Mouse (Mus musculus): ENCODE measurements at regions not wholly inside any gene's neighbourhood (a gene's known extent, or its start where the extent isn't known, plus 50 kb on each side); places are given as distances from the start of the nearest gene placed in this dataset.
A peak's percentile ranks its signal among the peaks of the same experiment; 100 is the strongest.

DNA sequence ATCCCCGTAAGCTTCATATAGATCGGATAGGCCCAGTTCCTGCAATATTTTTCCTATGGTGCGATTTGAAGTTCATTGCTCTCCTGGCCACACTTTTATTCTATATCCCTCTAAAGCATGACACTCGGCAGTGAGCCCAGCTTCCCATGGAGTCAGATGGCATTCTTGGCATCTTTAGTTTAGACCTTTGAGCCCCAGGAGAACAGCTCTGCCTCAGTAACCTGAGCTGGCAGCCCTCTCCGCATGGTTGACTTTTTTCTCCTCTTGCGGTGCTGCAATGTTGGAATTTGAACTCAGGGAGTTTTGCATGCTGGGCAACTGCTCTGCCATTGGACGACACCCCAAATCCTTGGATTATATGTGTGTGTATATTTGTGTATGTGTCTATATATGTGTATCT, 149.7 kb upstream of the 4931429L15Rik start:
- Histone ChIP-seq H3K36me3 (ENCODE audit: insufficient read depth, low read length) (no peaks in the 10 kb centered on the region), H3K27me3 (ENCODE audit: insufficient read depth, low read length) (0 out of 2 replicates have a peak, but pooled peaks cover 2% of the 10 kb centered on the region), H3K4me1 (replicated peaks; ENCODE audit: low read depth, low read length) (peaks cover 8% of the 10 kb centered on the region), H3K4me3 (replicated peaks; ENCODE audit: low read length) (no peak overlapping the region), H3K9me3 (ENCODE audit: low read length) (peaks cover 8% of the 10 kb centered on the region)
- no peak for TF ChIP-seq NANOG (IDR thresholded peaks at IDR 0.05; ENCODE audit: borderline replicate concordance, low read length)
- TF ChIP-seq POU5F1 (IDR thresholded peaks at IDR 0.05; ENCODE audit: borderline replicate concordance, low read length), result no peak
- no peak for TF ChIP-seq CTCF (conservative IDR thresholded peaks at IDR 0.05; ENCODE audit: low read length)

DNA sequence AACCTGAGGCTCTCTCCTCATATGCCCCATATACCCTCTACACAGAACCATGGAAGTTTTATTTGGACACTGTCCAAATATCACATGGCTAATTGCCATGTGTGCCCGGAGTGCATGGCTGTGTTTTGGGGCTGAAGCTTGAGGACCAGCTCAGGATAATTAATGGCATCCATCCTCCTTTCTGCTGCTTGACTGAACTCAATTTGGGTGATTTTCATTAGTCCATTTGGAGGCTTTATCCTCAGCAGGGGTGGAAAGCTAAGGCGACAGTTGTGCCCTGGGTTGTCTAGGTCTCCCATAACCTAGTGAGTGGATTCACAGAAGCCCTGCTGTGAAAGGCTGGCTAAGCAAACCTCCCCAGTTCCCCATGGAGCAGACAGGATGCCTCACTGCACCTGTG, 148.5 kb upstream of the 4931429L15Rik start:
- Histone ChIP-seq H3K9me3 (ENCODE audit: low read length) (0 out of 2 replicates have a peak, but pooled peaks cover 5% of the 10 kb centered on the region), H3K4me1 (replicated peaks; ENCODE audit: low read depth, low read length) (peaks cover 8% of the 10 kb centered on the region), H3K4me3 (replicated peaks; ENCODE audit: low read length) (no peak overlapping the region), H3K36me3 (ENCODE audit: insufficient read depth, low read length) (no peaks in the 10 kb centered on the region), H3K27me3 (ENCODE audit: insufficient read depth, low read length) (0 out of 2 replicates have a peak, but pooled peaks cover 2% of the 10 kb centered on the region)
- TF ChIP-seq NANOG (IDR thresholded peaks at IDR 0.05; ENCODE audit: borderline replicate concordance, low read length) (no peak), POU5F1 (IDR thresholded peaks at IDR 0.05; ENCODE audit: borderline replicate concordance, low read length) (no peak), CTCF (conservative IDR thresholded peaks at IDR 0.05; ENCODE audit: low read length) (no peak)

DNA sequence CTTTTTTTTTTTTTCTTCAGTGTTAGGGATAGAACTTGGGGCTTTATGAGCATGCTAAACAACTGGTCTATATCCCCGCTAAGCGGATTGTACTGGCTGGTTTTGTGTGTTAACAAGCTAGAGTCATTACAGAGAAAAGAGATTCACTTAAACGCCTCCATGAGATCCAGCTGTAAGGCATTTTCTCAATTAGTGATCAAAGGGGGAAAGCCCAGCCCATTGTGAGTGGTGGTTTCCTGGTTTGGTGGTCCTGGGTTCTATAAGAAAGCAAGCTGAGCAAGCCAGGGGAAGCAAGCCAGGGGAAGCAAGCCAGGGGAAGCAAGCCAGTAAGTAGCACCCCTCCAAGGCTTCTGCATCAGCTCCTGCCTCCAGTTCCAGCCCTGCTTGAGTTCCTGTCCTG, 147.9 kb upstream of the 4931429L15Rik start:
- Histone ChIP-seq H3K4me1 (replicated peaks; ENCODE audit: low read depth, low read length) (peaks cover 8% of the 10 kb centered on the region), H3K36me3 (ENCODE audit: insufficient read depth, low read length) (no peaks in the 10 kb centered on the region), H3K27me3 (ENCODE audit: insufficient read depth, low read length) (0 out of 2 replicates have a peak, but pooled peaks cover 2% of the 10 kb centered on the region), H3K4me3 (replicated peaks; ENCODE audit: low read length) (no peak overlapping the region), H3K9me3 (ENCODE audit: low read length) (0 out of 2 replicates have a peak, but pooled peaks cover 5% of the 10 kb centered on the region)
- TF ChIP-seq POU5F1 (IDR thresholded peaks at IDR 0.05; ENCODE audit: borderline replicate concordance, low read length), result no peak
- TF ChIP-seq CTCF (conservative IDR thresholded peaks at IDR 0.05; ENCODE audit: low read length), result no peak
- no peak for TF ChIP-seq NANOG (IDR thresholded peaks at IDR 0.05; ENCODE audit: borderline replicate concordance, low read length)

DNA sequence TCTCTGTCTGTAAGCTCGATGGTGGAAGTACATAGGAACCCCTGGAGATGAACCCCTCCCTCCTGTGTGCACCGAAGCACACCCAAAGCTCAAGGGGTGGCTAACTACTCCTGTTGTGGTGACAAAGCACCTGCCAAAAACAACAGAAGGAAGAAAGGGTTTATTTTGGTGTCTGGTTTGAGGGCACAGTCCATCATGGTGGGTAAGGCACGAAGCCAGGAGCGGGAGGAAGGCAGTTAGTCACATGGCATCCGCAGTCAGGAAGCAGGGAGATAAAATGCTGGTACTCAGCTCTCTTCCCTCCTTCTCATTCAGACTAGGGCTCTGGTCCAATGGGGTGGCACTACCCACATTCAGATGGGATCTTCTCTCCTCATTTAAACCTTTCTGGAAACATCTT, 142.9 kb upstream of the 4931429L15Rik start:
- Histone ChIP-seq H3K4me1 (replicated peaks; ENCODE audit: low read depth, low read length) (no peaks in the 10 kb centered on the region), H3K27me3 (ENCODE audit: insufficient read depth, low read length) (0 out of 2 replicates have a peak, but pooled peaks cover 2% of the 10 kb centered on the region), H3K4me3 (replicated peaks; ENCODE audit: low read length) (no peak overlapping the region), H3K36me3 (ENCODE audit: insufficient read depth, low read length) (no peaks in the 10 kb centered on the region), H3K9me3 (ENCODE audit: low read length) (0 out of 2 replicates have a peak, but pooled peaks cover 5% of the 10 kb centered on the region)
- TF ChIP-seq CTCF (conservative IDR thresholded peaks at IDR 0.05; ENCODE audit: low read length), result no peak
- TF ChIP-seq POU5F1 (IDR thresholded peaks at IDR 0.05; ENCODE audit: borderline replicate concordance, low read length), result no peak
- TF ChIP-seq NANOG (IDR thresholded peaks at IDR 0.05; ENCODE audit: borderline replicate concordance, low read length), result no peak

DNA sequence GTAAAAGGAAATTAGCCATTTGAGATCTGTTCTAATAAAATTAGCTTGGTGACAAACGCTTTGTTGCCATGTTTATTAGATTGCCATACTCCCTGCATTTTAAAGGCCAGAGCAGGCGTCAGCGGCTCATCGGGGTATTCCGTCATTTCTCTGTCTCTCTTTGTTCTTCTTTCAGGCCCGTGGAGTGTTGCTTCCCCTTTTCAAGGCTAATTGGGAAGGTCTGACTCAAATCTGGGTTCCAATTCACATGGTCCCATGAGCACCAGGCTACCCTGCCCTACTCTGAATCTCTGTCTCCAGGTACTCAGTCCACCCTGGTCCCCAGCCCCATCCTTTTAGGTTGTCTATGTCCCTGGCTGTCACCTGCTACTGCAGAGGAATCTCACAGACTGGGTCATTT, 138.2 kb upstream of the 4931429L15Rik start:
- Histone ChIP-seq H3K4me3 (replicated peaks; ENCODE audit: low read length) (no peak overlapping the region), H3K9me3 (ENCODE audit: low read length) (no peaks in the 10 kb centered on the region), H3K36me3 (ENCODE audit: insufficient read depth, low read length) (no peaks in the 10 kb centered on the region), H3K4me1 (replicated peaks; ENCODE audit: low read depth, low read length) (no peaks in the 10 kb centered on the region), H3K27me3 (ENCODE audit: insufficient read depth, low read length) (0 out of 2 replicates have a peak, but pooled peaks cover 4% of the 10 kb centered on the region)
- TF ChIP-seq POU5F1 (IDR thresholded peaks at IDR 0.05; ENCODE audit: borderline replicate concordance, low read length), result no peak
- TF ChIP-seq NANOG (IDR thresholded peaks at IDR 0.05; ENCODE audit: borderline replicate concordance, low read length), result no peak
- no peak for TF ChIP-seq CTCF (conservative IDR thresholded peaks at IDR 0.05; ENCODE audit: low read length)

DNA sequence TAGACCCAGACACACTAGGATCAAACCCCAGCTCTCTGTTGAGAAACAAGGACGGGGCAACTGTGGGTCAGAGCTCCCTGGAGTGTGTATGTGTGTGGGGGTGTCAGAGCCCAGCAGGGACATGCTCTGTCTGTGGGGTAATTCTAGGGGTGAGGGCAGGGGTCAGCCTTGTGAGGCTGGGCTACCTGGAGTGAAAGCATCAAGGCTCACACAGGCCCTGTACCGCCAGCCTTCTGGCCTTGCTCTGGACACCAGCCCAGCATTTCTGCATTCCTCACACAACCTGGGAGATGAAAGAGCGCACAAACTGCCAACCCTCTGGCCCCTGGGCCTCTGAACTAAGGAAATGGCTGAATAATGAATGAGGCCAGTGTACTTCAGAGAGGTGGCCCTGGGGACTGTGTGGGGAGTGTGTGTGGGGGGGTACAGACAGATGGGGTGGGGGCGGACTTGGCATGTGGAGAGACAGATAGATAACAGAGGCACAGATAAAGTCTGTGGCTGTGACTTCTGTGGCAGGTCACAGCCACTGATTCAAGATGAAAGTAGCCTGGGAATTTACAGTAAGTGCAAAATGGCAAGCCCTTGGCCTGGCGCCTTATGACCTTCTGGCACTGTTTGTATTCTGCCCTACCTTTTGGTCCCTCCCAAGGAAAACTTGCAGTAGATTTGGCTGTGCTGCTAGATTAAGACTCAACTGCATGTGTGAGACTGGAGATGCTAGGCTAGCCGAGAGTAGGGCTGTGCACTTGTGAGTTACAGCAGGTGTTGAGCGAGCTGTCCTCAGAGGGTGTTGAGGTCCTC, 135.2 kb upstream of the 4931429L15Rik start:
- H3K9me3 ChIP-seq (ENCODE audit: low read length), result no peaks in the 10 kb centered on the region
- peaks cover 14% of the 10 kb centered on the region; the same call in 1 of the 2 replicates for H3K27me3 ChIP-seq (ENCODE audit: insufficient read depth, low read length)
- H3K4me3 ChIP-seq (replicated peaks; ENCODE audit: low read length), result no peak overlapping the region
- no peaks in the 10 kb centered on the region for H3K4me1 ChIP-seq (replicated peaks; ENCODE audit: low read depth, low read length)
- no peaks in the 10 kb centered on the region for H3K36me3 ChIP-seq (ENCODE audit: insufficient read depth, low read length)
- no peak for TF ChIP-seq CTCF (conservative IDR thresholded peaks at IDR 0.05; ENCODE audit: low read length)
- no peak for TF ChIP-seq NANOG (IDR thresholded peaks at IDR 0.05; ENCODE audit: borderline replicate concordance, low read length)
- TF ChIP-seq POU5F1 (IDR thresholded peaks at IDR 0.05; ENCODE audit: borderline replicate concordance, low read length), result no peak

DNA sequence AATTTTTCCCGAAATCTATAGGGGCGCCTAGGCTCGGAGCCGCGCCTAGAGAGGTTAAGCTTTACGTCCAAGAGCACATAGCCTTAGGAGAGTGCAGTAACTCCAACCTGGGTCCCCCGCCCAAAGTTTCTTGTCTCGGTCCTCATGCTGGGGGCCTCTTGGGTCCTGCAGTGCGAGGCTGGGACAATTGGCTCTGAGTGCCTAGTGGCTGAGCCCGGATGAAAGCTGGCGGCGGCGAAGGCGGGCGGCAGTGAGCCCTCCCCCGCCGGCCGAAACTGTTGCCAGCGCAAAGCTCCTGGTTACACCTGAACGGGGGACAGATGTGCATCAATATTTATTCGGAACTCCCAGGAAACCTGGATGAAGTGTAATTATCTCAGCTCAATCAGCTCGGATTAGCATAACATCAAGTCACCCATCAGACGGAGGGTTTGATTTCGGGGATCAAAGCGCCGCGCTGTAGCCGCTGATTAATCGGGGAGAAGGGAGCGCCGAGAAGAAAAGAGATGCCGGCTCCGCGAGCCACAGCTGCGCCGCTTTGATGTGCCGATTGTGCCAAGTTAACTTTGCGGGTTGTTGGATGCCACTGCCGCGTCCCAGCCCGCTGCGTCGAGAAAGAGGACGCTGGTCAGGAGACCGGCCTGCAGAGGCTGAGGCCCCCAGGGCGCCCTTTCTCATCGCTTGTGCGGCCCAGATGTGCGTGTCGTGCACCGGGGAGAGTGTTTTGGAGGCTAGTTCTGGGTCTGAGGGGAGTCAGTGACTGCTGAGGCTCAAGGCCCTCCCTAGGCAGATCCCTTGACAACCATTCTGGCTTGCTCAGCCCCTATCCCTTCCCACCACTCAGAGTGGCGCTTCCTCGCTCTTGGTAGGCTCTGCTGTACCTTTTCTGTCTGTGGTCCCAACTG, 123.7 kb upstream of the 4931429L15Rik start:
- Histone ChIP-seq H3K4me1 (replicated peaks; ENCODE audit: low read depth, low read length) (peaks cover 27% of the 10 kb centered on the region), H3K36me3 (ENCODE audit: insufficient read depth, low read length) (no peaks in the 10 kb centered on the region), H3K27me3 (ENCODE audit: insufficient read depth, low read length) (peaks cover 53% of the 10 kb centered on the region), H3K4me3 (replicated peaks; ENCODE audit: low read length) (peak overlapping the region; percentile 72), H3K9me3 (ENCODE audit: low read length) (no peaks in the 10 kb centered on the region)
- TF ChIP-seq POU5F1 (IDR thresholded peaks at IDR 0.05; ENCODE audit: borderline replicate concordance, low read length) (no peak), NANOG (IDR thresholded peaks at IDR 0.05; ENCODE audit: borderline replicate concordance, low read length) (peak; percentile 54; the same call in 1 of the 2 replicates), CTCF (conservative IDR thresholded peaks at IDR 0.05; ENCODE audit: low read length) (no peak)

DNA sequence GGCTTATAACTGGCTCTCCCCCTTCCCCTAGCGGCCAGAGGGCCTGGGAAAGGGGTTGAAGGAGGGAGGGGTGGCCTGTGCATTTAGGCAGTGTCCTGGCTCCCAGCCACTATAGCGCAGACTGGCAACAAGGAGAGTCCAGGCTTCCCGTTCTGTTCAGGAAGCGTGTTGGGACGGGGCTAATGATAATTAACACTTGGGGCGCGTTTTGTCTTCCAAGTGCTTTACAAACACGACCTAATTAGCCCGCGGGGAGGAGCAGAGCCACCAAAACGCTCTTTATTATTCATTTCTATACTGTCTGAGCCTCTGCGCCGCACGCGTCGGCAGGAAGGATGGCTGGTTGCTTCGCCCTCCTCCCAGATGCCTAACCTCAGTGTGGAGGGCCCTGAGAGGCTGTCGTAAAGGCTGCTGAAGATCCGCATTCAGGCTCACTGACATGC, 123.0 kb upstream of the 4931429L15Rik start:
- peak overlapping the region; percentile 72 for H3K4me3 ChIP-seq (replicated peaks; ENCODE audit: low read length)
- H3K36me3 ChIP-seq (ENCODE audit: insufficient read depth, low read length), result no peaks in the 10 kb centered on the region
- no peaks in the 10 kb centered on the region for H3K9me3 ChIP-seq (ENCODE audit: low read length)
- peaks cover 27% of the 10 kb centered on the region for H3K4me1 ChIP-seq (replicated peaks; ENCODE audit: low read depth, low read length)
- TF ChIP-seq POU5F1 (IDR thresholded peaks at IDR 0.05; ENCODE audit: borderline replicate concordance, low read length), result no peak
- TF ChIP-seq CTCF (conservative IDR thresholded peaks at IDR 0.05; ENCODE audit: low read length), result no peak
- no peak for TF ChIP-seq NANOG (IDR thresholded peaks at IDR 0.05; ENCODE audit: borderline replicate concordance, low read length)
- H3K27me3 ChIP-seq (ENCODE audit: insufficient read depth, low read length), result peaks cover 53% of the 10 kb centered on the region
